Mouse (Mus musculus) heart, adult 2 months (tissue): ENCODE measurements around the gene Bend4.

ENCODE experiments used
- CTCF ChIP-seq: fragments of 200-600 bp; IDR thresholded peaks from 2 replicates; pipeline ENCODE4 v1.8.1; 2022; ENCODE audit warnings: antibody characterized with exemption, mild to moderate bottlenecking, moderate library complexity
- POLR2A ChIP-seq: fragments of 200-500 bp; IDR thresholded peaks from 2 replicates; pipeline ENCODE4 v1.6.1; 2011; ENCODE audit warnings: mild to moderate bottlenecking, low read depth, low read length, control low read depth; ENCODE audit not compliant: insufficient read depth

GRCm38 (mm10) chr5:67463636-67464035, 35.5 kb upstream of the Bend4 start:
- no peak for TF ChIP-seq CTCF
- no peak for TF ChIP-seq POLR2A
